Mouse (Mus musculus) lung, adult 2 months (tissue): ENCODE results near the gene Ssb. TPM values are rescaled to one million over a fixed set of nuclear protein-coding genes. Genes with fewer than 3 reads are reported as not detected.
A peak's percentile ranks its signal among the peaks of the same experiment; 100 is the strongest.

Experiments used
- DNase-seq: peaks from one replicate; pipeline ENCODE4 v3.0.0; 2022
- H3K4me1 ChIP-seq: fragments of 200-500 bp; 2 replicates; pipeline ENCODE4 v1.6.1; 2011; ENCODE audit warnings: low read length; ENCODE audit not compliant: control insufficient read depth, insufficient read depth
- H3K4me3 ChIP-seq: fragments of 200-500 bp; replicated peaks from 2 replicates; pipeline ENCODE3; 2011; ENCODE audit warnings: low read depth, mild to moderate bottlenecking, control low read depth, low read length; ENCODE audit errors: extremely low read depth
- CTCF ChIP-seq: fragments of 200-500 bp; IDR thresholded peaks from 2 replicates; pipeline ENCODE4 v1.5.1; 2011; ENCODE audit warnings: mild to moderate bottlenecking, low read length, control low read depth; ENCODE audit not compliant: insufficient read depth
- POLR2A ChIP-seq: fragments of 200-500 bp; IDR thresholded peaks from 2 replicates; pipeline ENCODE4 v1.6.1; 2011; ENCODE audit warnings: low read depth, mild to moderate bottlenecking, control low read depth, low read length, borderline replicate concordance; ENCODE audit errors: extremely low read depth
- WGBS: fragments of 180-500 bp; shearing (Covaris S2); methylation state at CpG from one replicate; pipeline ENCODE4 v1.1.7; 2018; 5-methylcytosine and 5-hydroxymethylcytosine counted together
- polyA plus RNA-seq: library from polyadenylated mRNA; depleted of rRNA; stranded (reverse); fragments of >200 nt; gene quantifications from 2 replicates; pipeline ENCODE4 v1.2.3, GENCODE M21; 2012

The Ssb gene
- polyA plus RNA-seq, 1 experiment = 4.2 TPM

GRCm38 (mm10) chr2:69828031-69828430, 33.3 kb upstream of the Ssb start:
- no peak for DNase-seq
- no peak overlapping the region for H3K4me3 ChIP-seq
- TF ChIP-seq CTCF = no peak
- TF ChIP-seq POLR2A = no peak
- 0 out of 2 replicates have a peak, but pooled peaks cover 3% of the 10 kb centered on the region for H3K4me1 ChIP-seq
- WGBS = 39% methylated on average over 7 of the region's 7 CpGs

GRCm38 (mm10) chr2:69829680-69830079, 31.7 kb upstream of the Ssb start:
- Histone ChIP-seq H3K4me3 (no peak overlapping the region), H3K4me1 (0 out of 2 replicates have a peak, but pooled peaks cover 3% of the 10 kb centered on the region)
- 80% methylated on average over 2 of the region's 2 CpGs for WGBS
- no peak for DNase-seq
- TF ChIP-seq CTCF = no peak
- no peak for TF ChIP-seq POLR2A

- 0 out of 2 replicates have a peak, but pooled peaks cover 3% of the 10 kb centered on the region for H3K4me1 ChIP-seq
- WGBS = 84% methylated on average over 8 of the region's 8 CpGs
- TF ChIP-seq POLR2A (no peak), CTCF (no peak)
- no peak overlapping the region for H3K4me3 ChIP-seq
- no peak for DNase-seq
Measured at GRCm38 (mm10) chr2:69830116-69830515, 31.2 kb upstream of the Ssb start.

DNA sequence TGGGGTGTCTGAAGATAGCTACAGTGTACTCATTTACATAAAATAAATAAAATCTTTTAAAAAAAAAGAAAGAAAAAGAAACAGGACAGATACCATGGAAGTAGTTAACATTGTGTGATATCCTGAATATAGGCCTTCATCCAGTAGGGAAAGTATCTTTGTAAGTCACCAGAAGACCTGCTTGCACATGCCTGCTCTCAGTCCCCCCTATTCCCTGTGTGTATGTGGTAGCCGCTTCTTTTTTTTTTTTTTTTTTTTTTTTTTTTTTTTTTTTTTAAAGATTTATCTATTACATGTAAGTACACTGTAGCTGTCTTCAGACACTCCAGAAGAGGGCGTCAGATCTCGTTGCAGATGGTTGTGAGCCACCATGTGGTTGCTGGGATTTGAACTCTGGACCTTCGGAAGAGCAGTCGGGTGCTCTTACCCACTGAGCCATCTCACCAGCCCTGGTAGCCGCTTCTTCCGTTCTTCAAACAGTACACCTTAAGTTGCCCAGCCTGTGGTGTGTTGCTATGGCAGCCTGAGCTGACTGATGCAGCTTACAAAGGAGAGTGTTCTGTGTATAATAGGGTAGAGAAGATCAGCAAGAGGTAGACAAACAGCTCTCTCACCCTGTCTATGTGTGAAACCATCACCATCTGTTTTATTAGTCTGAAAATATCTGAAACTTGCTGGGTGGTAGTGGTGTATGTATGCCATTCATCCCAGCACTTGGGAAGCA, 24.0 kb upstream of the Ssb start:
- TF ChIP-seq CTCF (no peak), POLR2A (no peak)
- no peaks in the 10 kb centered on the region for H3K4me1 ChIP-seq
- no peak for DNase-seq
- 81% methylated on average over 7 of the region's 7 CpGs for WGBS
- H3K4me3 ChIP-seq = no peak overlapping the region

- no peak for DNase-seq
- 46% methylated on average over 3 of the region's 3 CpGs for WGBS
- TF ChIP-seq POLR2A (no peak), CTCF (peak; percentile 15; the same call in 1 of the 2 replicates)
- Histone ChIP-seq H3K4me1 (no peaks in the 10 kb centered on the region), H3K4me3 (no peak overlapping the region)
Measured at GRCm38 (mm10) chr2:69837996-69838395, 23.4 kb upstream of the Ssb start.

GRCm38 (mm10) chr2:69838707-69839106, 22.7 kb upstream of the Ssb start:
- Histone ChIP-seq H3K4me3 (no peak overlapping the region), H3K4me1 (no peaks in the 10 kb centered on the region)
- no peak for DNase-seq
- TF ChIP-seq POLR2A = no peak
- TF ChIP-seq CTCF = no peak

DNA sequence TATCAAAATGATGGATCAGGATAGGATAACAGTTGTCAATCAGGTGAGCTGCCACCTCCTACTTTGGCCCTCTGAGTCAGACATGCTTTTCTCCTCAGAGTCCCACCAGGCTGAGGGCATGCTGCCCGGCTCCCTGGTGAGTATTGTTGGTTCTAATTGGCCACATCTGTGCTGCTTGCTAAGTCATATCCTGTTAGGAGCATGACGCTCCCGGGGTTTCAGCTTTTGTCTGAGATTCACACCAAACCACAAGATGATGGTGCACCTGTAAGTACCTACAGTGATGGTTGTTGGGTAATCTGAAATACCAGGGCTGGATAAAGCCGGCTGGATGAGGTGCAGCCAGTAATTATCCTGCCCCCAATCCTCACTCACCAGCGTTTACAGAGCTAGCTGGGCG, 21.1 kb upstream of the Ssb start:
- no peak for DNase-seq
- H3K4me1 ChIP-seq = no peaks in the 10 kb centered on the region
- no peak for TF ChIP-seq POLR2A
- TF ChIP-seq CTCF = no peak
- WGBS = 33% methylated on average over 6 of the region's 6 CpGs
- H3K4me3 ChIP-seq = no peak overlapping the region

- no peak for DNase-seq
- Histone ChIP-seq H3K4me3 (no peak overlapping the region), H3K4me1 (no peaks in the 10 kb centered on the region; the same call in 1 of the 2 replicates)
- 37% methylated on average over 6 of the region's 6 CpGs for WGBS
- TF ChIP-seq POLR2A = no peak
- TF ChIP-seq CTCF = no peak
Measured at GRCm38 (mm10) chr2:69849215-69849614, 12.1 kb upstream of the Ssb start.

DNA sequence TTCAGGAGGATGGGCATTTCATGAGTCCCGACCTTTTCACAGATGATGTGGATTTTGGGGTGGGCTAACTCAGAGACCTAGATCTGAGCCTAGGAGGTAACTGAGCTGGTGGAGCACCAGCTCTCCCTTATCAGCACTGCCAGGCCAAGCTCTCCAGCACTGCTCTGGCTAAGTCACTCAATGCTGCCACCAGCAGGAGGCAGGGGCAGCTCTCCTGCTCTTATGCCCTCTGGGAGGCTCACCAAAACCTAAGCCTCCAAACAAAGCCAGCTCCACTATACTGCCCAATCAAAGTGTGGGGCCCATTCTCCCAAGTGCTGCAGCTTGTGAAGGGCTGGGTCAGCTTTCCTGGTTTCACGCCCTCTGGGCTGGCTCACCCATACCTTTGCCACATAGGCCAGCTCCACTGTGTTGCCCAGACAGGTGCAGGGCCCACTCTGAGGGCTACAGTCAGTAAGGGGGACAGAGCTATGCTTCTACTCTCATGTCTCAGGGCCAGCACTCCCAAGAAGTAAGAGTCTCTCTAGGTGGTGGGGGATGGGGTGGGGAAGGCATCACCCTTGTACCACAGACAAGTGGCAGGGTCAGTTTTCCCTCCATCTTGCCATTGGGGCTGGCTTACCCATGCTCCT, 9.8 kb upstream of the Ssb start:
- WGBS = 74% methylated on average over 2 of the region's 2 CpGs
- TF ChIP-seq CTCF (peak; percentile 10; the same call in 1 of the 2 replicates), POLR2A (no peak)
- Histone ChIP-seq H3K4me3 (no peak overlapping the region), H3K4me1 (no peaks in the 10 kb centered on the region; the same call in 1 of the 2 replicates)
- no peak for DNase-seq

DNA sequence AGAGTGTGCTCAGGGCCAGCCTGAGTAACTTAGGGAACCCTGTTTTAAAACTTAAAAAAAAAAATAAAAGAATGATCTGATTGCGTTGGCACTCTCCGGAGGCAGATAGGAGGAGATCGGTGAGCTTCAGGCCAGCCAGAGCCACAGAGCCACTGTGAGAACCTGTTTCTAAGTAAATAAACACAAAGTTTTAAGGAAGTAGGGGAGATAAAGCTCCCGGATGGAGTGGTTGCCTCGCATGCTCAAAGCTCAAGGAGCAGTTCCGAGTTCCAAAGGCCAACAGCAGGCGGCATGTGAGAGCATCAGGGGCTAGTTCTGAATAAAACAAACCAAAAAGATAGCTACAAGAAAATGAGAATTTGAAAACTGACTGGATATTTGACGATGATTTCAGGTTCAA, 5.0 kb upstream of the Ssb start:
- DNase-seq = peak; percentile 14
- H3K4me1 ChIP-seq = no peaks in the 10 kb centered on the region
- H3K4me3 ChIP-seq = no peak overlapping the region
- WGBS = 14% methylated on average over 8 of the region's 8 CpGs
- no peak for TF ChIP-seq POLR2A
- peak; percentile 61 for TF ChIP-seq CTCF
